13 mouse cellular contexts compared by ENCODE assay signal in genomic region chr1:180824721-180825120, GRCm38 (mm10). TPM values are rescaled to one million over a fixed set of nuclear protein-coding genes. Genes with fewer than 3 reads are reported as not detected.
A peak's percentile ranks its signal among the peaks of the same experiment; 100 is the strongest.
DNase-seq lines count a peak whose midpoint lies in the region; ATAC-seq and TF ChIP-seq lines count a peak whose summit lies in the region.
"Had no signal": no experiment of that assay in that cellular context is flagged by ENCODE, and none has a peak within 500 bp of the region (broad histone marks: within the 10 kb centered on the region; RNA-seq: fewer than 3 reads in every experiment).

No protein-coding gene starts in this region.

- no peak overlapping the region for H3K4me2 ChIP-seq in kidney, embryonic 14.5 days (replicated peaks; ENCODE audit: low read depth, low read length)
- H3K4me2 ChIP-seq: intestine, embryonic 15.5 days; limb, embryonic 12.5 days had no signal

- no peaks in the 10 kb centered on the region for H3K9me3 ChIP-seq in kidney, embryonic 14.5 days (ENCODE audit: control insufficient read depth, low read length)
- H3K9me3 ChIP-seq: intestine, embryonic 15.5 days; limb, embryonic 12.5 days had no signal

- TF ChIP-seq POLR2A in kidney, adult 2 months (IDR thresholded peaks at IDR 0.05; ENCODE audit: low read depth, low read length): no peak

- H3K27me3 ChIP-seq in kidney, adult 2 months (replicated peaks; ENCODE audit: control insufficient read depth, insufficient read depth, low read length): no peaks in the 10 kb centered on the region
- no peaks in the 10 kb centered on the region for H3K27me3 ChIP-seq in kidney, embryonic 14.5 days (ENCODE audit: control insufficient read depth, insufficient read depth, low read length)
- H3K27me3 ChIP-seq: intestine, embryonic 15.5 days; limb, embryonic 12.5 days; Patski had no signal

- H3K9ac ChIP-seq in kidney, embryonic 14.5 days (ENCODE audit: low read depth, low read length): no peak overlapping the region
- H3K9ac ChIP-seq: intestine, embryonic 15.5 days; limb, embryonic 12.5 days had no signal

- DNase-seq in kidney, adult 2 months: peak; percentile 63
- DNase-seq in heart, adult 8-10 months (ENCODE audit: low spot score): peak; percentile 51
- DNase-seq in kidney, postnatal 36 days: peak; percentile 51 to 71
- peak; percentile 72 for DNase-seq in thymus, postnatal 0 days (ENCODE audit: low spot score)
- DNase-seq in urinary bladder, postnatal 14 days (ENCODE audit: low spot score): no peak
- no peak for DNase-seq in gastrocnemius, postnatal 14 days
- DNase-seq: layer of hippocampus, postnatal 36 days had no signal

- ATAC-seq in kidney, embryonic 14.5 days (ENCODE audit: low FRiP score, low TSS enrichment): no peak
- ATAC-seq: CD4-positive, CD25-positive, alpha-beta regulatory T cell, adult 4 months; intestine, embryonic 15.5 days; Patski had no signal

- no peak overlapping the region for H3K4me3 ChIP-seq in kidney, adult 2 months (ENCODE audit: insufficient read depth, low read depth, low read length)
- H3K4me3 ChIP-seq in kidney, embryonic 14.5 days (ENCODE audit: low read length): no peak overlapping the region
- H3K4me3 ChIP-seq: intestine, embryonic 15.5 days; limb, embryonic 12.5 days had no signal

- TF ChIP-seq CTCF in kidney, adult 2 months (conservative IDR thresholded peaks at IDR 0.05; ENCODE audit: insufficient read depth, insufficient read length, low read depth, low read length): no peak

- no peaks in the 10 kb centered on the region for H3K4me1 ChIP-seq in kidney, adult 2 months (ENCODE audit: control insufficient read depth, insufficient read depth, low read length)
- no peaks in the 10 kb centered on the region for H3K4me1 ChIP-seq in kidney, embryonic 14.5 days (ENCODE audit: control insufficient read depth, insufficient read depth, low read length)
- H3K4me1 ChIP-seq: limb, embryonic 12.5 days had no signal

- peak overlapping the region; percentile 47; the same call in 1 of the 2 replicates for H3K27ac ChIP-seq in kidney, adult 2 months (ENCODE audit: insufficient read depth, low read depth, low read length)
- no peak overlapping the region for H3K27ac ChIP-seq in kidney, embryonic 14.5 days (ENCODE audit: low read depth, low read length)
- H3K27ac ChIP-seq: intestine, embryonic 15.5 days; limb, embryonic 12.5 days; macrophage had no signal

- intact Hi-C loops in gastrocnemius, postnatal 14 days (cut with DNase I; ENCODE audit: low total_unique reads): no loop called here

- 77% methylated on average over 3 of the region's 3 CpGs for WGBS in kidney, adult 2 months
- 75% methylated on average over 3 of the region's 3 CpGs for WGBS in kidney, embryonic 14.5 days

- no peaks in the 10 kb centered on the region for H3K36me3 ChIP-seq in kidney, adult 2 months (ENCODE audit: control insufficient read depth, insufficient read depth, low read length)
- H3K36me3 ChIP-seq in kidney, embryonic 14.5 days (ENCODE audit: control insufficient read depth, insufficient read depth, low read length): no peaks in the 10 kb centered on the region
- H3K36me3 ChIP-seq: intestine, embryonic 15.5 days; limb, embryonic 12.5 days had no signal

RNA-seq across cellular contexts. Expression of gene H3f3a, which starts 11.0 kb away (rescaled TPM):
- polyA plus RNA-seq in kidney, adult 2 months (2012; rRNA removed): 324 and 348 TPM in 2 replicates
- polyA plus RNA-seq in kidney, embryonic 14.5 days (2014; fragmentation: Nextera tagmentation; extraction: Ambion mirVana): 2,845 and 3,531 TPM in 2 replicates
- total RNA-seq in heart, adult 8-10 months (2022): 100 to 1,000 TPM; 363 to 431 (median 376) TPM
- polyA plus RNA-seq in thymus, postnatal 0 days (2015; fragmentation: Nextera tagmentation; extraction: Ambion mirVana): 2,900 and 2,949 TPM in 2 replicates
- total RNA-seq in gastrocnemius, postnatal 14 days (2021): 100 to 1,000 TPM; 448 to 473 TPM

RNA-seq across cellular contexts. Expression of gene Sde2, which starts 26.2 kb away (rescaled TPM):
- polyA plus RNA-seq in kidney, adult 2 months (2012; rRNA removed): 6.2 and 8.4 TPM in 2 replicates
- polyA plus RNA-seq in kidney, embryonic 14.5 days (2014; fragmentation: Nextera tagmentation; extraction: Ambion mirVana): 32.9 and 39.6 TPM in 2 replicates
- total RNA-seq in heart, adult 8-10 months (2022): 10 to 100 TPM; 10.1 to 12.9 (median 11.0) TPM
- polyA plus RNA-seq in thymus, postnatal 0 days (2015; fragmentation: Nextera tagmentation; extraction: Ambion mirVana): 34.4 and 38.7 TPM in 2 replicates
- total RNA-seq in gastrocnemius, postnatal 14 days (2021): 1 to 10 TPM; 8.4 to 8.5 TPM

Comparison
In these comparisons a context has a peak if more than half of its experiments do, and no peak if none do; other contexts are left out.
1. DNase-seq: peak in kidney, adult 2 months (single experiment), heart, adult 8-10 months (single experiment), kidney, postnatal 36 days (2 of 2) and thymus, postnatal 0 days (single experiment); none in urinary bladder, postnatal 14 days (single experiment) and gastrocnemius, postnatal 14 days (single experiment).